Mouse (Mus musculus) T-helper 17 cell (primary cell): ENCODE measurements around the gene Kcnk13.

Source experiments
- in situ Hi-C, 2 experiments: fragments of 300-600 bp; cut with MboI, MseI; formaldehyde crosslinking; loops; 1 replicate in 1 of 2; 2 replicates in 1 of 2; pipeline ENCODE4 v1.15.1; 2025; ENCODE audit warnings: high pct_unique_total_duplicates in 2 of 2

The Kcnk13 gene

GRCm38 (mm10) chr12:99964301-99965202 is at the start of gene Kcnk13:
Gene Kcnk13, plus strand, starts transcription at chr12:99964499.
- in situ Hi-C loops: loop anchor here (10.0 to 25.0 kb wide), 3 partner anchors 140 to 880 kb away; no protein-coding TSS in a partner anchor

DNA sequence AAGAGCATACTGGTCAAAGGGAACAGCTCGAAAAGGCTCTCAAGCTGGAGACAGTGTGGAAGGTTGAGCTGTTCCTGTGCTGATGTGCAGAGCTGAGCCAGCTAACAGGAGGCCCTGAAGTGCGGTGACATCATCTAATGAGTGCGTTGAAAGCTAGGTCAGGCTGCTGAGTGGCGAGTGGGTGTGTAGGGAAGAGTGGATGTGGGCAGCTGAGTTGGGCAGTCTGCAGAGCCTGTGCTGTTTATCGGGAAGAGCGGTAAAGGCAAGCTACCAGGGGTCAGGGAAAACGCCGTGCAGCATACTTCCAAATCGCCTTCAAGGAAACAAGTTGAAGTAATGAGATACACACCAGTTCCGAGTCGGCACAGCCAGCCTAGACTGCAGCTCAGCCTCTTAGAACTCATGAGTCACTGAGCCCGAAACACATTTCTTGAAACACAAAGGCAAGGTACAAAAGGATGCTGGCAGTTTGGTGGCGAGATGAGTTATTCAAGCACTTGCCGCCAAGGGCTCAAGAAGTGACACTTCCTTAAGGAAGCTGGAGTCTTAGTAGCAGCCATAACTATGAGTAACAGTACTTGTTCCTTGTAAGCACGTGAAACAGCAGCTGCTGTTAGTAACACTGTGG is 46.4 kb upstream of the Kcnk13 start:
- in situ Hi-C loops: no loop called here

DNA sequence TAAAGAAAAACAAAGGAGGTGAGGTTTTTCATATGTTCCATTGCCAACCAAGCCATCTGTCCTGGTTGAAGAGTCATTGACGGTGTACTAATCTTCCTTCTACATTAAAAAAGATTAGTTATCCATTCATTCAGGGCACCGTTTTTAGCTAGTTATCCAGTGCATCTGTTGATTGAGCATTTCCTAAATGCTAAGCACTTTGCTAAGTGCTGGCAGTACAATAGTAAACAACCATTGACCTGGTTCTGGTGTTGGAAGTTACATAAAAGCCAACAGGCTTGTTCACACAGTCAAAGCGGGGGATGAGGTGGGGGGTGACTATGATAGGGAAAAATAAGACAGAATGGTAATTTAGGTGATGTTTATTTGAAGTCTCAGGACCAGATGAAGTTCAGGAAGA is 44.7 kb upstream of the Kcnk13 start:
- in situ Hi-C loops: no loop called here

DNA sequence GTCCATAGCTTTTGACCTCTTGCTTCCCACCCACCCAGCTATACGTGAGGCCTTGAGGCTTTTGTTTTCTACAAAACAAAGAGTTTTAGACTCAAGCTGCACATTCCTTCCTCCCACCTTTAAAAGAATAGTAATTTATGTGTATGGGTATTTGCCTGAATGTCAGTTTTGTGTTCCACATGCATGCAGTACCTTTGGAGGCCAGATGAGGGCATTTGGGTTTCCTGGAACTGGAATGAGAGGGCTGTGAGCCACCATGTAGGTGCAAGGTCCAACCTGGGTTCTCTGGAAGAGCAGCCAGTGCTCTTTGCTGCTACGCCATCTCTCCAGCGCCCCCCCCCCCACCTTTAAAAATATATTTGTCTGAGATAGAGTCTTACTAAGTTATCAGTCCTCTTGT is 43.3 kb upstream of the Kcnk13 start:
- in situ Hi-C loops: no loop called here

DNA sequence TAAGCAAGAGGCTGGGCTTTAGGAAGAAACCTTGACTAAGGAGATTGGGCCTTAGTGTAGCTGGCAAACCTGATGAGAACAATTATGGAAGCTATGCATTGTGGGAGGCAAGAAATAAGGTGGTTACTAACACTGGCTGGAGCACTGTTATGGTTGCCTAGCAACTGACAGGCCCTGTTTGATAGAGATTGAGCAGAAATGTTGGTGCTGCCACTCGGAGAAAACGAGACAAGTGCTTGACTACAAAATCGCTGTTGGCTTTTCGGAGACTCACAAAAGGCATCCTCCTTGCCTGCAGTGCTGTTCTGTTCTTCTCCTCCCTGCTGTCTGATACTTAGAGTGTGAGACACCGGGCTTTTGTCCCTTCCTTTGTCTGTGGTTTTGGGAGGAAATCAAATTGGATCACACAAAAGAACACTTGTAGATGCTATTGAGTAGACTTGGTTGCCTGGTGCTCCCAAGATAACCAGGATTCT is 41.1 kb upstream of the Kcnk13 start:
- in situ Hi-C loops: no loop called here

GRCm38 (mm10) chr12:99923703-99924102 is 40.6 kb upstream of the Kcnk13 start:
- in situ Hi-C loops: no loop called here

DNA sequence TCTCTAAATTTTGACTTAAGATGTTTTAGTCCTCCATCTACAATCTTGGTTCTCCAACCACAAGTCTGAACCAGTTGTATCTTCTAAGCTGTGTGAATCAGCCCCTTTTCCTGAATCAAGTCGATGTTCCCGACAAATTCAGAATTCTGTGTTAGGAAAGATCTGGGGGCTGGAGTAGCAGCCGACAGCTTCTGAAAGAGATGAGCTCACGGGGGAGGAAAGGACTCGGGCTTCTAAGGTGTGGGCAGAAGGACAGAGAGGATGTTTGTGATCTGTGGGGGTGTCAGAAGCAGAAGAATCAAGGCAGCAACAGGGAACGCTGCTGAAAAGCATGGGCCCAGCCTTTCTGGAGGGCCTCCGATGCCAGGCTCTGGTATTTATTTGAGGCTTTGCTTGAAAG is 36.0 kb upstream of the Kcnk13 start:
- in situ Hi-C loops: no loop called here

- in situ Hi-C loops: no loop called here
Measured at GRCm38 (mm10) chr12:99929160-99929559, 35.1 kb upstream of the Kcnk13 start.

DNA sequence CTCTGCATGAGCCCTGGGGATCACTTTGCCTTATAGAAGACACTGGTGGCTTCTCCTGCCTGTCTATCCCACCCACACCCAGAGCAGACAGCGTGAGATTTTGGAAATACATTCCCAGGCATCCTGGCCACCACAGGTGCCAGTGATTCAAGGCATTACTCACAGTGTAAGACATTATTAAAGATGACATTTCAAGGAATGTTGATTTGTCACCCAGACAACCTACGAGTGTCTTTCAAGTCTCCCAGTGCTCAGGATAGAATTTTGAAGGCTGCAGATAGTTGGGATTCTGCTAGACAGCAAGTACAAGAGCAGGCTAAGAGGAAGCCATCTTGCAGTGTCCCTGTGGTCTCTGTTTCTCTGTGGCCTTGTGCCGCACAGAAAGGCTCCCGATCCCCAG is 32.1 kb upstream of the Kcnk13 start:
- in situ Hi-C loops: no loop called here

- in situ Hi-C loops: no loop called here
Measured at GRCm38 (mm10) chr12:99933630-99934029, 30.7 kb upstream of the Kcnk13 start.

GRCm38 (mm10) chr12:99935403-99935802 is 28.9 kb upstream of the Kcnk13 start:
- in situ Hi-C loops: no loop called here

DNA sequence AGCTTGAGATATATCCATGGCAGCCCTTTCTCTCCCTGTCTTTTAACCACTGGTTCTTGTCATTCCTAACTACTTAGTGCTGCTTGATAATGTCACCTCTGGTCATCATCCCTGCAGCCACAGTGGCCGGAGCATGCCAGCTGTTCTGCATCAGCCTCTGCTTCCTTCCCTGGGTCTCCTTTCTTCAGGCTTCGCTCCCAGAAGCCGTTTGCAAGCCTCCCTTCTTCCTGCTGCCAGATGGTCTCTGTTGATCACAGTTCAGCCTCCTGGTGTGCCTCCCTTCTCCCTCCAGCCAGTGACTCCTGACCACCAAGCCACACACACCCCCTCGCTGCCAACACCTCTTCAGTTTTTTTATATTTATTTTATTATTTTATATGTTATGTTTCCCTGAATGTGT is 25.8 kb upstream of the Kcnk13 start:
- in situ Hi-C loops: no loop called here

- in situ Hi-C loops: no loop called here
Measured at GRCm38 (mm10) chr12:99939179-99939578, 25.1 kb upstream of the Kcnk13 start.

- in situ Hi-C loops: no loop called here
Measured at GRCm38 (mm10) chr12:99940704-99941103, 23.6 kb upstream of the Kcnk13 start.

GRCm38 (mm10) chr12:99942441-99942840 is 21.9 kb upstream of the Kcnk13 start:
- in situ Hi-C loops: no loop called here

- in situ Hi-C loops: loop anchor here in 1 of 2 experiments (25.0 kb wide), 1 partner anchor 866 kb away; no protein-coding TSS in a partner anchor
Measured at GRCm38 (mm10) chr12:99952928-99953327, 11.4 kb upstream of the Kcnk13 start.

GRCm38 (mm10) chr12:99956411-99956810 is 7.9 kb upstream of the Kcnk13 start:
- in situ Hi-C loops: loop anchor here in 1 of 2 experiments (25.0 kb wide), 1 partner anchor 869 kb away; no protein-coding TSS in a partner anchor

GRCm38 (mm10) chr12:99958068-99959060 is 5.9 kb upstream of the Kcnk13 start:
- in situ Hi-C loops: loop anchor here in 1 of 2 experiments (25.0 kb wide), 1 partner anchor 871 kb away; no protein-coding TSS in a partner anchor

DNA sequence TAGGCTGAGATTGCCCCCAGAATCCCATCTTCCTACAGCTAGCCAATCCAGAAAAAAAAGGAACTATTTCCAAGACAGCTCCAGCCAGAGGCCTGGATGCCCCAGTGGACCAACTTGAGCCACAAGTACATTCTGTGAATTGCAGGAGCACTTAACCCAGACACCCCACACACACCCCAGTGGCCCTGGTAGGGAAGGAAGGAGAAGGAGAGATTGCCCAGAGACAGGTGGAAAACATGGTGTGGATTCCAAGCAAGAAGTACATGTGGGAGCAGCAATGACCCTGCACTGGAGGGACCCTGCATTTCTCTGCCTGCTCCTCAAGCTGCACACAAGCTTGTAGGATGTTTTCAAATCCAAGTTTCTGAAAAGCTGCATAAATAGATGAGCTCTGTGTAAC is 5.0 kb upstream of the Kcnk13 start:
- in situ Hi-C loops: loop anchor here in 1 of 2 experiments (25.0 kb wide), 1 partner anchor 872 kb away; no protein-coding TSS in a partner anchor

DNA sequence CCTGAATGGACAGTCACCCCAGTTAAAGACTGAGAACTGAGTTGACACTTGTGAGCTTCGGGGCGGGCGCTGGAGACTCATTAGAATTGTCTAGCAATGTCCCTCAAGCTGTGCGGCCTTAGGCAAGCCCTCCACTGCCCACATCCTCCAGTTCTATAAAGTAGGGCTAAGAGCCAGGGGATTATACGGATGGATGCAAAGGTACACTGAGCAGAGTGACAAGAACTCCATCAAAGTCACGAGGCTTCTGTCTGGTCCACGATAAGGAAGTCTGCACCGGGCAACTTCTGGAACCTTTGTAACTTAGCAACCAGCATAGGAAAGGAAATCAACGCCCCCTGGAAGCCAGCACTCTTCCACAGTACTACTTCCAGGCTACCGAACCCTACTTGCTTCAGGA is 4.4 kb upstream of the Kcnk13 start:
- in situ Hi-C loops: loop anchor here (10.0 to 25.0 kb wide), 3 partner anchors 145 to 875 kb away; no protein-coding TSS in a partner anchor

DNA sequence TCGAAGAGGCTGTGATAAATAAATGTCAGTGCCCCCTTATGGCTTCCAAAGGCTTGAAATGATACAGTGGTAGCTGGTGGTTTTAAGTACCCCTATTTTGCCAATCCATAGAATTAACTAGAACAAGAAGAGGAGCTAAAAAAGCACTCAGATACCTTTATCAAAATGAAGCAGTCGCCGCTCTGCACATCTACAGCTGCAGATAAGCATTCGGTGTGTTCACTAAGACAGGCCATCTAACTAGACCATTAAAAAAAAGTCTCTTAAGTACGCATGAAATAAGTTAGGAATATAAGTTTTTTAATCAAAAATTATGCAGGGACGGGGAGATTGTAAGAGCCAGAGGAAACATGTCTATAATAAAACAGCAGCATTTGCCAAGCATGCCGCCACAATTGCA is 3.6 kb upstream of the Kcnk13 start:
- in situ Hi-C loops: loop anchor here (10.0 to 25.0 kb wide), 3 partner anchors 144 to 876 kb away; no protein-coding TSS in a partner anchor
